Mouse (Mus musculus): Measurements from ENCODE around the gene Ocel1. TPM values are rescaled to one million over a fixed set of nuclear protein-coding genes. Genes with fewer than 3 reads are reported as not detected.
A peak's percentile ranks its signal among the peaks of the same experiment; 100 is the strongest.

Ocel1 gene
- total and polyA plus RNA-seq, 3 experiments, result 8.0 to 15.2 (median 12.4) TPM

DNA sequence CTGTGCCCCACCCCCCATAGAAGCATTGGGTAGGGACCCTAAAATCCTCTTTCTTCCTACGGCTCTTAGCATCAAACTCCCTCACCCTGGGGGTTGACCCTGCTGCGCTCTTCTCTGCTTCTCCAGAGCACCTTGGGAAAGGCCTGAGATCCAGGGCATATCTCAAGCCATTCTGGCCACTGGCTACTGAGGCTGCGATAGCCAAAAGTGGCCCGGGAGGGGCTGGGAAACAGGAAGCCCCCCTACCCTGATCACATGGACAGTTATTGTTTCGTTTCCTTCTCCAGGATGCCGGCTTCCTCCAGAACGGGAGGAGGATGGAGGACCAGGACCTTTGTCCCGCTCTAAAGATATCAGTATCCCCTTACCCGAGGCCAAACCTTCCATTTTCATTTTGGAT is 24.5 kb downstream of the Ocel1 start, which contains the start of gene Ushbp1:
Ushbp1 (minus strand) TSS at position 174 of the 400 bp plus-strand sequence.
- Histone ChIP-seq H3K79me2 (replicated peaks; ENCODE audit: control insufficient read depth, insufficient read depth, low read length) (no peaks in the 10 kb centered on the region; the same call in 1 of the 2 replicates), H3K4me1 (ENCODE audit: control insufficient read depth, insufficient read depth, low read length) (peaks cover 3% of the 10 kb centered on the region), H3K36me3 (ENCODE audit: control insufficient read depth, insufficient read depth, low read length) (no peaks in the 10 kb centered on the region), H3K4me3 (peak within 1 kb of the TSS; percentile 81), H3K27me3 (ENCODE audit: control insufficient read depth, insufficient read depth, low read length) (no peaks in the 10 kb centered on the region), H3K27ac (peak within 1 kb of the TSS; percentile 97), H3K9ac (ENCODE audit: low read depth, low read length) (peak within 1 kb of the TSS; percentile 81)
- peak; percentile 77 to 80 for DNase-seq
- intact Hi-C loops (cut with DNase I), result loop anchor here (5.0 kb wide), 1 partner anchor 823 kb away; no protein-coding TSS in a partner anchor
- WGBS, result 53% methylated on average over 9 of the region's 9 CpGs
- TF ChIP-seq POLR2A (IDR thresholded peaks at IDR 0.05; ENCODE audit: insufficient read depth, low read depth, low read length) (peak; percentile 98), CTCF (IDR thresholded peaks at IDR 0.05) (no peak), EP300 (IDR thresholded peaks at IDR 0.05; ENCODE audit: insufficient read depth, low read depth, low read length) (peak; percentile 93)

DNA sequence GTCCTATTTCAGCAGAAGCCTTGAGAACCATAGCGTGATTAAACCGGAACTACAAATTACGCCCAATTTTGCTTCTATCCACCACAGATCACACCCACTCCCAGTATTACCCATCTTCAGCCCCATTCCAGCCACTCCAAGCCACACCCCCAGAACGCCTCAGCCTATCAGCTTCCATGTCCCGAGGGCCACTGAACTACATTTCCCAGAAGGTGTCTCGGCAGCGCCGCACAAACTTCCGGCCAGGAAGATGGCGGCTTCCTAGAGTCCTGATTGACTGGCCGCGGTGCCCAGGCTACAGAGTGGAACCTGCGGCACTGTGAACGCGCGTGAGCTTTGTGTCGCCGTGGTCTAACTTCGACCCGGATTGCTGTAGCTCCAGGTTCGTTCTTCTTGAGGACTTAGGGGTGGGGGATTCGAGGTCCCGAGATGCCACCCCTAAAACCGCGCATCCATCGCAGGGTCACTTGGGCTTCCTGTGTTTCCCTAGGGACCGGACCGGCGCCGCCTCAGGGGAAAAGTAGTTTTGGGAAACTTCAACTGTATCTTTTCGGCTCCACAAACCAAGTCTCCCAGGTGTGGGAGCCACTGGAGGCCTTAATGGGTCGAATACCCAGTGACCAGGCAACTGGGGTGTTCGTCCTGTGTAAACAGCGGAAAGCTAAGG is 25.7 kb downstream of the Ocel1 start, which contains the start of gene Babam1:
Babam1 (plus strand) TSS at position 223 of the 667 bp plus-strand sequence.
- under 1% methylated on average over 34 of the region's 34 CpGs for WGBS
- H3K79me2 ChIP-seq (replicated peaks; ENCODE audit: control insufficient read depth, insufficient read depth, low read length), result no peaks in the 10 kb centered on the region; the same call in 1 of the 2 replicates
- DNase-seq, result peak; percentile 90 to 95
- H3K9ac ChIP-seq (ENCODE audit: low read depth, low read length), result peak within 1 kb of the TSS; percentile 75
- no peaks in the 10 kb centered on the region for H3K27me3 ChIP-seq (ENCODE audit: control insufficient read depth, insufficient read depth, low read length)
- H3K4me3 ChIP-seq, result peak within 1 kb of the TSS; percentile 81
- H3K27ac ChIP-seq, result peak within 1 kb of the TSS; percentile 97
- intact Hi-C loops (cut with DNase I), result loop anchor here (5.0 kb wide), 1 partner anchor 824 kb away; no protein-coding TSS in a partner anchor
- H3K36me3 ChIP-seq (ENCODE audit: control insufficient read depth, insufficient read depth, low read length), result no peaks in the 10 kb centered on the region
- peaks cover 3% of the 10 kb centered on the region for H3K4me1 ChIP-seq (ENCODE audit: control insufficient read depth, insufficient read depth, low read length)
- TF ChIP-seq CTCF (IDR thresholded peaks at IDR 0.05) (no peak), EP300 (IDR thresholded peaks at IDR 0.05; ENCODE audit: insufficient read depth, low read depth, low read length) (peak; percentile 11), POLR2A (IDR thresholded peaks at IDR 0.05; ENCODE audit: insufficient read depth, low read depth, low read length) (peak; percentile 70)

DNA sequence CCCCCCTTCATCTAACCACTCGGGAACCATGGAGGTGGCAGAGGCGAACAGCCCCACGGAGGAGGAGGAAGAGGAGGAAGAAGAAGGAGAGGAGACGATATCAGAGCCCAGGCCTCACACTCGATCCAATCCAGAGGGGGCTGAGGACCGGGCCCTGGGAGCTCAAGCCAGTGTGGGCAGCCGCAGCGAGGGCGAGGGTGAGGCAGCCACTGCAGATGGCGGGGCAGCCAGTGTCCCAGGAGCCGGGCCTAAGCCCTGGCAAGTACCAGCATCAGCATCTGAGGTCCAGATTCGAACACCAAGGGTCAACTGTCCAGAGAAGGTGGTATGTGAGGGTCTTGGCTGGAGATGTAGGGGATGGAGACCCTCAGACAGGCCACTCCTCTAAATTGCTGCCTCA is 26.6 kb downstream of the Ocel1 start:
- Histone ChIP-seq H3K9ac (ENCODE audit: low read depth, low read length) (no peak overlapping the region), H3K36me3 (ENCODE audit: control insufficient read depth, insufficient read depth, low read length) (no peaks in the 10 kb centered on the region), H3K4me3 (no peak overlapping the region; the same call in 1 of the 2 replicates), H3K79me2 (replicated peaks; ENCODE audit: control insufficient read depth, insufficient read depth, low read length) (no peaks in the 10 kb centered on the region; the same call in 1 of the 2 replicates), H3K4me1 (ENCODE audit: control insufficient read depth, insufficient read depth, low read length) (peaks cover 3% of the 10 kb centered on the region), H3K27ac (no peak overlapping the region), H3K27me3 (ENCODE audit: control insufficient read depth, insufficient read depth, low read length) (no peaks in the 10 kb centered on the region)
- 77% methylated on average over 12 of the region's 12 CpGs for WGBS
- intact Hi-C loops (cut with DNase I), result loop anchor here (5.0 kb wide), 1 partner anchor 825 kb away; no protein-coding TSS in a partner anchor
- TF ChIP-seq EP300 (IDR thresholded peaks at IDR 0.05; ENCODE audit: insufficient read depth, low read depth, low read length), result no peak
- TF ChIP-seq POLR2A (IDR thresholded peaks at IDR 0.05; ENCODE audit: insufficient read depth, low read depth, low read length), result no peak
- TF ChIP-seq CTCF (IDR thresholded peaks at IDR 0.05), result no peak
- DNase-seq, result peak; percentile 6 to 17

DNA sequence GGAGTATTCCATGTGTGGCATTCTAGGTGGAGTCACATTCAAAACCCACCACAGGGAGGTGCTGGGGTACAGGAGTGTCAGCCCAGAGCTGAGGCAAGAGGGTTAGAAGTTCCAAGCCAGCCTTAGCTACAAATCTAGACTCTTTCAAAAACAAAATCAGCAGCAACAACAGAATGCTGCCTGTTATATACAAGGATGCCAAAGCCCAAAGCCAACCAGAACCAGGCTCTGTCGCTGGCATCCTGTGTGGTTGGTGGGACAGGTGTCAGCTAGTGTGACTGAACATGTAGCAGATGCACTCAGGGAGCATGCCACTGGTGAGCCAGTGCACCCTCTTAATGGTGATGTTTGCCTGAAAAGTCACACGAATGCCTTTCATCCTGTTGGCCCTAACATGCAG is 29.7 kb downstream of the Ocel1 start:
- WGBS, result 90% methylated on average over 2 of the region's 2 CpGs
- Histone ChIP-seq H3K4me3 (no peak overlapping the region), H3K27ac (no peak overlapping the region), H3K9ac (ENCODE audit: low read depth, low read length) (no peak overlapping the region), H3K36me3 (ENCODE audit: control insufficient read depth, insufficient read depth, low read length) (no peaks in the 10 kb centered on the region), H3K79me2 (replicated peaks; ENCODE audit: control insufficient read depth, insufficient read depth, low read length) (no peaks in the 10 kb centered on the region), H3K27me3 (ENCODE audit: control insufficient read depth, insufficient read depth, low read length) (no peaks in the 10 kb centered on the region), H3K4me1 (ENCODE audit: control insufficient read depth, insufficient read depth, low read length) (peaks cover 3% of the 10 kb centered on the region)
- DNase-seq, result peak; percentile 1 to 12
- no peak for TF ChIP-seq EP300 (IDR thresholded peaks at IDR 0.05; ENCODE audit: insufficient read depth, low read depth, low read length)
- TF ChIP-seq CTCF (IDR thresholded peaks at IDR 0.05), result no peak
- no peak for TF ChIP-seq POLR2A (IDR thresholded peaks at IDR 0.05; ENCODE audit: insufficient read depth, low read depth, low read length)
- intact Hi-C loops (cut with DNase I), result no loop called here

DNA sequence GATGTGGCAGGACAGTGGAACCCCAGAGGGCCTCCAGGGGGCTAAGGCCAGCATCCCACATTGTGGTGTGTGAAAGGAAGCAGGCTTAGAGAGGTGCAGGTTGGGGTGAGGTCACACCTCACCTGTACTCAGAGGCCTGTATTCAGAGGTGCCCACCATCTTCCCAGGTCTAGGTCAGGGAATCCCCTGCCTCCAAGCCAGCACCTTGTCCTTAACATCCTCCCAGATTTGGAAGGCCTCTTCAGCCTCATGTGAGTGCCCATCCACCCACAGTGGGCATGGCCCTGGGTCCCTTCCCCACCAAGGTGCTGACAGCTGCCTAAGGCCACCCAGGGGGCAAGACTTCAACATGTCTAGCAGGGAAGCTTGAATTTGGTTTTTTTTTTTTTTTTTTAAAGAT is 30.4 kb downstream of the Ocel1 start:
- Histone ChIP-seq H3K9ac (ENCODE audit: low read depth, low read length) (no peak overlapping the region), H3K79me2 (replicated peaks; ENCODE audit: control insufficient read depth, insufficient read depth, low read length) (no peaks in the 10 kb centered on the region), H3K36me3 (ENCODE audit: control insufficient read depth, insufficient read depth, low read length) (no peaks in the 10 kb centered on the region), H3K27ac (no peak overlapping the region), H3K4me1 (ENCODE audit: control insufficient read depth, insufficient read depth, low read length) (peaks cover 6% of the 10 kb centered on the region), H3K27me3 (ENCODE audit: control insufficient read depth, insufficient read depth, low read length) (no peaks in the 10 kb centered on the region), H3K4me3 (no peak overlapping the region)
- peak in 1 of 2 experiments; percentile 12 for DNase-seq
- TF ChIP-seq POLR2A (IDR thresholded peaks at IDR 0.05; ENCODE audit: insufficient read depth, low read depth, low read length) (no peak), CTCF (IDR thresholded peaks at IDR 0.05) (no peak), EP300 (IDR thresholded peaks at IDR 0.05; ENCODE audit: insufficient read depth, low read depth, low read length) (no peak)
- intact Hi-C loops (cut with DNase I), result no loop called here

DNA sequence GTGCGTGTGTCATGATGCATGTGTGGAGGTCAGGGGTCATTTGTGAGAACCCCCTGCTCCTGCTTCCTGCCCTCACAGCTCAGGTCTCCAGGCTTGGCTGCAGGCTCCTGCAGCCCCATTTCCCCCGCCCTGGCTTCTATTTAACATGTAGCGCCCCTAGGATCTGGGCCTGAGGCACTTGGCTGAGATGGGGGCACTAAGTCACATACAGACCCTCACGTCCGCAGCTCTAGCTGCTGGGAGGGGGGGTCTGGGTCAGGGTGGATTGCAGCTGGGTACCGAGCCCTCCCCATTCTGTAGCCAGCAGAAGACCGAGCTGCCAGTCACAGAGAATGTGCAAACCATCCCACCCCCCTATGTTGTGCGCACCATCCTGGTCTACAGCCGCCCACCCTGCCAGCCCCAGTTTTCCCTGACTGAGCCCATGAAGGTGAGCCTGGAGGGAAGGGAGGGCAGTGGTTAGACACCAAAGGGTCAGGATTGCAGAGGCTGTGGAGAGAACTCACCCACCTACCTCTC is 31.4 kb downstream of the Ocel1 start:
- TF ChIP-seq EP300 (IDR thresholded peaks at IDR 0.05; ENCODE audit: insufficient read depth, low read depth, low read length), result no peak
- TF ChIP-seq POLR2A (IDR thresholded peaks at IDR 0.05; ENCODE audit: insufficient read depth, low read depth, low read length), result no peak
- TF ChIP-seq CTCF (IDR thresholded peaks at IDR 0.05), result no peak
- intact Hi-C loops (cut with DNase I), result no loop called here
- Histone ChIP-seq H3K27me3 (ENCODE audit: control insufficient read depth, insufficient read depth, low read length) (no peaks in the 10 kb centered on the region), H3K4me3 (no peak overlapping the region), H3K27ac (no peak overlapping the region), H3K79me2 (replicated peaks; ENCODE audit: control insufficient read depth, insufficient read depth, low read length) (no peaks in the 10 kb centered on the region), H3K36me3 (ENCODE audit: control insufficient read depth, insufficient read depth, low read length) (no peaks in the 10 kb centered on the region), H3K4me1 (ENCODE audit: control insufficient read depth, insufficient read depth, low read length) (peaks cover 5% of the 10 kb centered on the region), H3K9ac (ENCODE audit: low read depth, low read length) (no peak overlapping the region)
- 88% methylated on average over 9 of the region's 9 CpGs for WGBS
- DNase-seq, result no peak

Measured in heart, adult 2 months (tissue).